Mouse (Mus musculus) cerebellum, adult 2 months (tissue): ENCODE data around the gene Ccdc141. TPM values are rescaled to one million over a fixed set of nuclear protein-coding genes. Genes with fewer than 3 reads are reported as not detected.

Source experiments
- DNase-seq, 2 experiments: peaks; one replicate each; pipeline ENCODE4 v3.0.0; 2021
- H3K27ac ChIP-seq: fragments of 200-500 bp; 2 replicates; pipeline ENCODE4 v1.5.1; 2012; ENCODE audit warnings: low read length, control low read depth, inconsistent platforms; ENCODE audit not compliant: insufficient read depth
- H3K27me3 ChIP-seq: fragments of 200-500 bp; 2 replicates; pipeline ENCODE4 v1.6.1; 2012; ENCODE audit warnings: inconsistent platforms, mild to moderate bottlenecking, low read length, moderate library complexity; ENCODE audit not compliant: control insufficient read depth, insufficient read depth
- H3K4me1 ChIP-seq: fragments of 200-500 bp; 2 replicates; pipeline ENCODE4 v1.6.1; 2011; ENCODE audit warnings: low read length; ENCODE audit not compliant: control insufficient read depth, insufficient read depth
- H3K4me3 ChIP-seq: fragments of 200-500 bp; replicated peaks from 2 replicates; pipeline ENCODE3; 2011; ENCODE audit warnings: mild to moderate bottlenecking, low read depth, low read length, control low read depth; ENCODE audit not compliant: insufficient read depth
- CTCF ChIP-seq: fragments of 200-500 bp; IDR thresholded peaks from 2 replicates; pipeline ENCODE4 v1.5.1; 2011; ENCODE audit warnings: low read depth, mild to moderate bottlenecking, control low read depth, low read length, moderate library complexity, borderline replicate concordance; ENCODE audit not compliant: insufficient read depth
- POLR2A ChIP-seq: fragments of 200-500 bp; IDR thresholded peaks from 2 replicates; pipeline ENCODE4 v1.6.1; 2011; ENCODE audit warnings: low read length, control low read depth, borderline replicate concordance; ENCODE audit not compliant: insufficient read depth
- WGBS: fragments of 180-500 bp; shearing (Covaris S2); methylation state at CpG from one replicate; pipeline ENCODE4 v1.1.7; 2018; 5-methylcytosine and 5-hydroxymethylcytosine counted together
- polyA plus RNA-seq: library from polyadenylated mRNA; depleted of rRNA; stranded (reverse); fragments of >200 nt; gene quantifications from 2 replicates; pipeline ENCODE4 v1.2.3, GENCODE M21; 2012

Ccdc141 gene
- polyA plus RNA-seq, 1 experiment = 9.7 TPM

DNA sequence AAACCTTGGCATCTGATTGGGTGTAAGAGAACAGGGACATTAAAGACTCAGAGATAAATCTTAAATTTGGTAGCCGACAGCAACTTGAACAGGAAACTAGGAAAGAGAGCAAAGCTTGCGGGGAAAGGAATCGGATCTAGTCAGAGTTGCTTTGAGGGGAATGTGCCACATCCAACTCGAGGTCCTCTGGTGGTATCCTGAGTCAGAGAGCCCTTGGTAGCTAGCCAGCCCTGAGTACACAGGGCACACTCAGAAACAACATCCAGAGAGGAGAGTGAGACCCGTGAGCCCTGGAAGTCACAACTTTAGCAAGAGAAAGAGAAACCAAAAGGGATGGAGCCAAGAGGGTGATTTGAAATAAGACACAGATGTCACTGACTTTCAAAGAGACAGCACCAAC lies 24.6 kb upstream of the Ccdc141 start:
- H3K27me3 ChIP-seq = no peaks in the 10 kb centered on the region
- no peaks in the 10 kb centered on the region for H3K4me1 ChIP-seq
- no peak overlapping the region for H3K4me3 ChIP-seq
- TF ChIP-seq POLR2A = no peak
- no peak for DNase-seq
- WGBS = 86% methylated on average over 5 of the region's 5 CpGs
- no peak overlapping the region for H3K27ac ChIP-seq

DNA sequence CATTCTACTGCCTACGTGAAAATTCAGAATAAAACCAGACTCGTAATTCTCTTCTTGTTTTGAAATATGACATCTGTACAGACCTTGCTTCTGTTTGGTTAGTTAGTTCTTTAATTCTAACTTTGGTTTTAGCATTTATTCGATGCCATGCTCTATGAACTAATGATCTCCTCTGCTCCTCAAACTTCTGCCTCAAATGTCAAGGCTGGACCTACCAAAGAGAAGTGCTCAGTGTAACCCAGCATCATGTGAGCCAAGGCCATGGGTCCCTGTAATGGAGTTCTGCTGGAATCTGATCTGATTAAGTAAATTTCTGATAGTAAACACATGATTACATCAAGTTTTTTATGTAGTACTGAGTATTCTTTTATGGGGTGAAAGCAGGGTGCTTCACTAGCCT lies 21.4 kb upstream of the Ccdc141 start:
- TF ChIP-seq POLR2A (no peak), CTCF (no peak)
- DNase-seq = no peak
- no peaks in the 10 kb centered on the region for H3K27me3 ChIP-seq
- no peak overlapping the region for H3K4me3 ChIP-seq
- no peak overlapping the region for H3K27ac ChIP-seq
- no peaks in the 10 kb centered on the region for H3K4me1 ChIP-seq
- WGBS = 98% methylated on average over 3 of the region's 3 CpGs

DNA sequence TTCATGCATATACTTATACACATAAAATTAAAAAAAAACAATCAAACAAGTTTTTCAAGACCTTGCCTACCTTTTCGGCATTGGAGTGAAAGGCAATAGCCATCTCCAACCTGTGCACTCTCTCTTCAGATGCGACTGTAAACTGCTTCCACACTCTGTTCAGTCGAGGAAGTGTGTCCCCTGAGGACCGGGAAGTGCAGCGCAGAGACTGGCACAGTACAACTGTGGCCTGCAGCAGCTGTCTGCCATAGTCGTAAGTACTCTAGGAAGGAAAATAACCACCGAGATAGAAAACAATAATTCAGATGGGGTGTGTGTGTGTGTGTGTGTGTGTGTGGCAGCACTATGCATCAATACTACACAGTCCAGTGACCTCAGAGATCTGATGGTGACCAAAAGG lies 20.5 kb upstream of the Ccdc141 start:
- no peaks in the 10 kb centered on the region for H3K4me1 ChIP-seq
- no peaks in the 10 kb centered on the region for H3K27me3 ChIP-seq
- DNase-seq = no peak
- 90% methylated on average over 7 of the region's 7 CpGs for WGBS
- no peak overlapping the region for H3K4me3 ChIP-seq
- no peak for TF ChIP-seq CTCF
- TF ChIP-seq POLR2A = no peak
- H3K27ac ChIP-seq = no peak overlapping the region

DNA sequence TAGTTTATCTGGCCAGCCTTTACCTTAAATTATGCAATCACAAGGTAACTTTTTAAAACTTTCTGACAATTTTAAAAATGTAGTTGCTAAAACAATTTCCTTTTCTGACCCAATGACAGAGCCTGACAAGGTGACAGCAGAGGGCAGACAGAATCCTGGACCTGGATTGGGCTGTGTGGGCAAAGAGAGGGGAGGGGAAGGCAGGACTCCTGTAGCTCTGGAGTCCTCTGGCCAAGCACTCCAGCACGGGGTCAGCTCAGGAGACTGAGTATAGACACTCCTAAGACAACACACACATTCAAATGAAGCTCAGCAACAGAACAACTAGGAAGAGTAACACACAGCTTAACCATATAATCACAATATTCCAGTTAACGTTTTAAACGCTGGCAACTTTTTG lies 19.9 kb upstream of the Ccdc141 start:
- DNase-seq = no peak
- 86% methylated on average over 3 of the region's 3 CpGs for WGBS
- no peak overlapping the region for H3K4me3 ChIP-seq
- TF ChIP-seq POLR2A (no peak), CTCF (no peak)
- H3K4me1 ChIP-seq = no peaks in the 10 kb centered on the region
- no peak overlapping the region for H3K27ac ChIP-seq
- no peaks in the 10 kb centered on the region for H3K27me3 ChIP-seq

- 93% methylated on average over 7 of the region's 7 CpGs for WGBS
- no peak overlapping the region for H3K27ac ChIP-seq
These were observed 19.2 kb upstream of the Ccdc141 start for GRCm38 (mm10) chr2:77189671-77190070.

GRCm38 (mm10) chr2:77187501-77187900 lies 17.1 kb upstream of the Ccdc141 start:
- no peak for TF ChIP-seq POLR2A
- TF ChIP-seq CTCF = no peak
- no peak overlapping the region for H3K27ac ChIP-seq
- DNase-seq = no peak
- no peaks in the 10 kb centered on the region; the same call in 1 of the 2 replicates for H3K4me1 ChIP-seq
- WGBS = 97% methylated on average over 3 of the region's 3 CpGs
- no peaks in the 10 kb centered on the region for H3K27me3 ChIP-seq
- no peak overlapping the region for H3K4me3 ChIP-seq

More at GRCm38 (mm10) chr2:77189671-77190070, 19.2 kb upstream of the Ccdc141 start:
- no peaks in the 10 kb centered on the region for H3K4me1 ChIP-seq
- no peak for DNase-seq
- H3K27me3 ChIP-seq = no peaks in the 10 kb centered on the region
- no peak overlapping the region for H3K4me3 ChIP-seq
- TF ChIP-seq POLR2A = no peak
- no peak for TF ChIP-seq CTCF

DNA sequence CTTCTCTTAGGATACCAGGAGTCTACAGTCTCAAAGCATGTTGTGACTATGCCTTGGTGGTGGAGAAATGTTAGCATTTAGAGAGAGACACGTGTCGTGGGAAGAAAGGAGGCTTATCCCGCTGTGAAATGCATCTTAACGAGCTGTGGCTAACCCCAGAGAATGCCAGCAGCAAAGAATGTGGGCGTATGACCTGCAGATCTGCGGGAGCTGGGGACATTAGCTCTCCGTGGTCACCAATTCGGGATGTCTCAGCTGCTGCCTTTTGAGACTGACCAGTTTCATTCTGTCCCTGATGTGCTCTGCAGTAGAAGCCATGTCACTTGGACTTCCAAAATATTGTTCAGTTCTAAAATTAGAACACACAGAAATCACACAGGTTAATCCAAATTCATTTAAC lies 16.5 kb upstream of the Ccdc141 start:
- WGBS = 56% methylated on average over 8 of the region's 8 CpGs
- Histone ChIP-seq H3K27ac (no peak overlapping the region), H3K4me3 (no peak overlapping the region), H3K4me1 (no peaks in the 10 kb centered on the region; the same call in 1 of the 2 replicates), H3K27me3 (no peaks in the 10 kb centered on the region)
- DNase-seq = no peak
- no peak for TF ChIP-seq POLR2A
- no peak for TF ChIP-seq CTCF

GRCm38 (mm10) chr2:77184049-77184571 lies 13.7 kb upstream of the Ccdc141 start:
- Histone ChIP-seq H3K4me1 (no peaks in the 10 kb centered on the region; the same call in 1 of the 2 replicates), H3K4me3 (no peak overlapping the region), H3K27ac (no peak overlapping the region), H3K27me3 (no peaks in the 10 kb centered on the region)
- peak in 1 of 2 experiments; percentile 24 for DNase-seq
- 41% methylated on average over 8 of the region's 8 CpGs for WGBS
- no peak for TF ChIP-seq POLR2A
